Mouse (Mus musculus) NIH3T3 (cell line): ENCODE results near the gene Papln.

ENCODE experiments used
- DNase-seq: peaks from one replicate; pipeline ENCODE4 v3.0.0-alpha.2; 2012; ENCODE audit warnings: low read depth

Gene Papln

GRCm38 (mm10) chr12:83763311-83764043 lies at the start of gene Papln:
Gene Papln, plus strand, starts transcription at chr12:83763634.
- no peak for DNase-seq

GRCm38 (mm10) chr12:83713749-83714148 lies 49.7 kb upstream of the Papln start:
- DNase-seq, result peak; percentile 84

- no peak for DNase-seq
Observed at GRCm38 (mm10) chr12:83716416-83717184, 46.8 kb upstream of the Papln start.

GRCm38 (mm10) chr12:83719431-83719830 lies 44.0 kb upstream of the Papln start:
- DNase-seq, result no peak

GRCm38 (mm10) chr12:83721281-83721680 lies 42.2 kb upstream of the Papln start:
- DNase-seq, result no peak

GRCm38 (mm10) chr12:83723037-83723436 lies 40.4 kb upstream of the Papln start:
- DNase-seq, result no peak

GRCm38 (mm10) chr12:83726510-83727308 lies 36.7 kb upstream of the Papln start:
- DNase-seq, result no peak

- no peak for DNase-seq
Observed at GRCm38 (mm10) chr12:83732225-83732624, 31.2 kb upstream of the Papln start.

- DNase-seq, result no peak
Observed at GRCm38 (mm10) chr12:83734047-83734446, 29.4 kb upstream of the Papln start.

- DNase-seq, result no peak
Observed at GRCm38 (mm10) chr12:83736236-83736635, 27.2 kb upstream of the Papln start.

GRCm38 (mm10) chr12:83738651-83739050 lies 24.8 kb upstream of the Papln start:
- no peak for DNase-seq

GRCm38 (mm10) chr12:83741722-83742121 lies 21.7 kb upstream of the Papln start:
- DNase-seq, result no peak

GRCm38 (mm10) chr12:83742834-83743233 lies 20.6 kb upstream of the Papln start:
- no peak for DNase-seq

GRCm38 (mm10) chr12:83743712-83744111 lies 19.7 kb upstream of the Papln start:
- DNase-seq, result no peak

- no peak for DNase-seq
Observed at GRCm38 (mm10) chr12:83749186-83749585, 14.2 kb upstream of the Papln start.

GRCm38 (mm10) chr12:83752495-83752894 lies 10.9 kb upstream of the Papln start:
- DNase-seq, result peak; percentile 75

GRCm38 (mm10) chr12:83758735-83759134 lies 4.7 kb upstream of the Papln start:
- DNase-seq, result no peak

GRCm38 (mm10) chr12:83760201-83760600 lies 3.2 kb upstream of the Papln start:
- DNase-seq, result peak; percentile 23

- DNase-seq, result no peak
Observed at GRCm38 (mm10) chr12:83762706-83763105, 728 bp upstream of the Papln start.

- DNase-seq, result no peak
Observed at GRCm38 (mm10) chr12:83764044-83764365, 571 bp downstream of the Papln start.

- no peak for DNase-seq
Observed at GRCm38 (mm10) chr12:83764519-83764918, 1.1 kb downstream of the Papln start.

GRCm38 (mm10) chr12:83765965-83766603 lies 2.6 kb downstream of the Papln start:
- DNase-seq, result no peak
